Mouse (Mus musculus): ENCODE results near the gene Olfr1432.

GRCm38 (mm10) chr19:12279554-12279953 lies 47.2 kb upstream of the Olfr1432 start, which contains the start of gene Olfr1434:
- TF ChIP-seq HCFC1 (IDR thresholded peaks at IDR 0.05; ENCODE audit: borderline replicate concordance, insufficient read depth, low read length) (no peak), ZC3H11A (IDR thresholded peaks at IDR 0.05; ENCODE audit: borderline replicate concordance, low read depth, low read length) (no peak), CHD2 (IDR thresholded peaks at IDR 0.05; ENCODE audit: low read depth, low read length) (no peak)

Data from ES-E14 (cell line).